Mouse (Mus musculus) midbrain, embryonic 12.5 days (tissue): ENCODE results near the gene Mxi1. TPM values are rescaled to one million over a fixed set of nuclear protein-coding genes. Genes with fewer than 3 reads are reported as not detected.

Experiments
- ATAC-seq: fragments of 200-750 bp; cut with Nextera tagmentation; 2 replicates; pipeline ENCODE4 v1.8.0; 2017; ENCODE audit warnings: low read depth, moderate TSS enrichment, moderate library complexity; ENCODE audit not compliant: low FRiP score
- H3K27ac ChIP-seq: fragments of 300-500 bp; sonication (generic); replicated peaks from 2 replicates; pipeline ENCODE4 v1.5.1; 2016; ENCODE audit warnings: mild to moderate bottlenecking
- H3K27me3 ChIP-seq: fragments of 300-500 bp; sonication (generic); 2 replicates; pipeline ENCODE4 v1.6.1; 2016; ENCODE audit warnings: mild to moderate bottlenecking
- H3K36me3 ChIP-seq: fragments of 300-500 bp; sonication (generic); 2 replicates; pipeline ENCODE4 v1.6.1; 2016
- H3K4me1 ChIP-seq: fragments of 300-500 bp; sonication (generic); 2 replicates; pipeline ENCODE4 v1.6.1; 2016
- H3K4me2 ChIP-seq: fragments of 300-500 bp; sonication (generic); replicated peaks from 2 replicates; pipeline ENCODE4 v1.6.1; 2016; ENCODE audit warnings: mild to moderate bottlenecking, moderate library complexity
- H3K4me3 ChIP-seq: fragments of 300-500 bp; sonication (generic); 2 replicates; pipeline ENCODE4 v1.5.1; 2016; ENCODE audit warnings: mild to moderate bottlenecking
- H3K9ac ChIP-seq: fragments of 300-500 bp; sonication (generic); replicated peaks from 2 replicates; pipeline ENCODE4 v1.6.1; 2016; ENCODE audit warnings: mild to moderate bottlenecking, moderate library complexity
- H3K9me3 ChIP-seq: fragments of 300-500 bp; sonication (generic); 2 replicates; pipeline ENCODE4 v1.6.1; 2016; ENCODE audit warnings: mild to moderate bottlenecking
- WGBS: fragments of 180-500 bp; shearing (Covaris S2); methylation state at CpG from one replicate; pipeline ENCODE4 v1.1.7; 2016; 5-methylcytosine and 5-hydroxymethylcytosine counted together
- polyA plus RNA-seq: library from polyadenylated mRNA; unstranded; fragments of >200 nt; fragmentation: Nextera tagmentation; extraction: Ambion mirVana; gene quantifications from 2 replicates; pipeline ENCODE4 v1.2.1, GENCODE M21; 2016

Gene Mxi1
- polyA plus RNA-seq, 1 experiment from 2014 or later, result 71.3 TPM

DNA sequence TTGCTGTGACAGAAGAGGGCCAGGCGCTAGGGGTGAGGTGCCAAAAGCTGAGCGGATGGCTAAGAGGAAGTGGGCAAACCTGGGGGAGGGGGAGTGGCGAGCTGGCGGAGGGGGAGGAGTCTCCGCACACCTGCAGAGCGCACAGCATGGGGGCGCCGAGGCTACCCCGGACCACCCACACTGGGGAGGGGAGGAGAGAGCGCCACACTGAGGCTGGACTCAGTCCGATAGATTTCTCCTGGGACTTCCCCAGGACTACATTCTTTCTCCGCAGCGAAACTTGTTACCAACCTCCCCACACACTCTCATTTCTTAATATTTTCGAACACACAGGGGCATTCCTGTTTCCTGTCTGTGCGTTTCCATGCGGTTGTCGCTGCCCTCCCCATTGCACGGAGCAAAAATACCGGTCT, 113.0 kb downstream of the Mxi1 start:
- H3K4me2 ChIP-seq, result no peak overlapping the region
- no peak for ATAC-seq
- H3K4me3 ChIP-seq, result no peak overlapping the region
- 27% methylated on average over 19 of the region's 19 CpGs for WGBS
- H3K9me3 ChIP-seq, result no peaks in the 10 kb centered on the region
- H3K36me3 ChIP-seq, result no peaks in the 10 kb centered on the region
- H3K9ac ChIP-seq, result no peak overlapping the region
- no peak overlapping the region for H3K27ac ChIP-seq
- peaks cover 20% of the 10 kb centered on the region for H3K27me3 ChIP-seq
- peaks cover 10% of the 10 kb centered on the region for H3K4me1 ChIP-seq

DNA sequence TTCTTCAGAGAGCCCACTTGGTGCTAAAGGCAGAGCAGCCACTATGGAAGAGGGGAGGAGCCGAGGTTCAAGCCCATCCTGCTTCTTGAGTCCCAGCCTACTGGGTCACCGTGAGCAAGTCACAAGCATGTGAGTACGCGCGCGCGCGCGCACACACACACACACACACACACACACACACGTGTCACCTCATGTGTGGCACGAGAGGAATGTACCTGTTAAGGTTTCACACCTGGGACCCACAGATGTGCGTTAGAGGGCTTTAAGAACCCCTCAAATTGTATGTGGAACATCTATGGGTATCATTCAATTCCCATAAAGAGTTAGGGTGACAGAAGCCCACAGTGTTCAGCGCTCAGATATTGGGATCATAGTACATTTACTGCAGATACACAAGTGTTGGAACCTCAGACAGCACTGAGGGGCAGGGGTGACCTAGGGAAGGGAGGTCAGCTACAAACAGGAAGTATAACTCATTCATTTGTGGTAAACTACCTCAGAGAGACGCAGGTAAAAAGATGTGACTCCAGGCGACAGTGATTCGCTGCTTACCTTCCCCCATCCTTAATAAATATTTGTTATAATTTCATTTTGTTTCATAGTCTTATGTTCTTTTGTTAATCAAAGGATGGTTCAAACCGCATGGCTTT, 113.6 kb downstream of the Mxi1 start:
- Histone ChIP-seq H3K9me3 (no peaks in the 10 kb centered on the region), H3K9ac (no peak overlapping the region), H3K4me1 (peaks cover 10% of the 10 kb centered on the region), H3K4me3 (no peak overlapping the region), H3K27me3 (peaks cover 20% of the 10 kb centered on the region), H3K27ac (no peak overlapping the region), H3K36me3 (no peaks in the 10 kb centered on the region), H3K4me2 (no peak overlapping the region)
- WGBS, result 63% methylated on average over 17 of the region's 17 CpGs
- no peak for ATAC-seq

DNA sequence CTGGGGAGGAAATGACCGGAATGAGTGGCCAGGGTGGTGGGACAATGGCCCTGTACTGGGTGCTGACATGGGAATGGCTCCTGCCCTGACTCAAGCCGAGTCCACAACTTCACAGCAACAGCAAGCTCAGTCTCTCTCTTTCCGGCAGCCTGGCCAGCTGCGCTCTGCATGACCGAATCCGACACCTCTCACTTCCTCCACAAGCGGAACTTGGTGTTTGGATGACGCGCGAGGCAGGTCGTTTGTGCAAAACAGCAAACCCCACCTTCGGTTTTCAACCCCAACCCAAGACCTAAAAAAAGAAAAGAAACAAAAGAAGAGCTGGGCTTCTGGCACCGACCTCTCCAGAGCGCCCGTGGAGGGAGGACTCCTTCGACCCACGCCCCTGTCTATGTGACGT, 114.3 kb downstream of the Mxi1 start:
- peaks cover 10% of the 10 kb centered on the region for H3K4me1 ChIP-seq
- WGBS, result 71% methylated on average over 18 of the region's 18 CpGs

More for the DNA sequence above, 114.3 kb downstream of the Mxi1 start:
- no peak for ATAC-seq
- H3K9ac ChIP-seq, result no peak overlapping the region
- no peak overlapping the region for H3K4me3 ChIP-seq
- H3K4me2 ChIP-seq, result no peak overlapping the region
- peaks cover 20% of the 10 kb centered on the region for H3K27me3 ChIP-seq
- H3K9me3 ChIP-seq, result no peaks in the 10 kb centered on the region
- H3K36me3 ChIP-seq, result no peaks in the 10 kb centered on the region
- no peak overlapping the region for H3K27ac ChIP-seq

Other genes starting within 250 kb of the Mxi1 start
- gene Add3, start 170.1 kb upstream of the Mxi1 start, polyA plus RNA-seq, result 45.6 and 47.5 TPM in 2 replicates
- not detected in 2 replicates for gene Gm10197, start 61.2 kb downstream of the Mxi1 start, polyA plus RNA-seq
- gene Smndc1, start 80.1 kb downstream of the Mxi1 start, polyA plus RNA-seq, result 44.5 and 45.7 TPM in 2 replicates
- gene Dusp5, start 218.6 kb downstream of the Mxi1 start, polyA plus RNA-seq, result 1.7 and 2.7 TPM in 2 replicates